In the genomic region with DNA sequence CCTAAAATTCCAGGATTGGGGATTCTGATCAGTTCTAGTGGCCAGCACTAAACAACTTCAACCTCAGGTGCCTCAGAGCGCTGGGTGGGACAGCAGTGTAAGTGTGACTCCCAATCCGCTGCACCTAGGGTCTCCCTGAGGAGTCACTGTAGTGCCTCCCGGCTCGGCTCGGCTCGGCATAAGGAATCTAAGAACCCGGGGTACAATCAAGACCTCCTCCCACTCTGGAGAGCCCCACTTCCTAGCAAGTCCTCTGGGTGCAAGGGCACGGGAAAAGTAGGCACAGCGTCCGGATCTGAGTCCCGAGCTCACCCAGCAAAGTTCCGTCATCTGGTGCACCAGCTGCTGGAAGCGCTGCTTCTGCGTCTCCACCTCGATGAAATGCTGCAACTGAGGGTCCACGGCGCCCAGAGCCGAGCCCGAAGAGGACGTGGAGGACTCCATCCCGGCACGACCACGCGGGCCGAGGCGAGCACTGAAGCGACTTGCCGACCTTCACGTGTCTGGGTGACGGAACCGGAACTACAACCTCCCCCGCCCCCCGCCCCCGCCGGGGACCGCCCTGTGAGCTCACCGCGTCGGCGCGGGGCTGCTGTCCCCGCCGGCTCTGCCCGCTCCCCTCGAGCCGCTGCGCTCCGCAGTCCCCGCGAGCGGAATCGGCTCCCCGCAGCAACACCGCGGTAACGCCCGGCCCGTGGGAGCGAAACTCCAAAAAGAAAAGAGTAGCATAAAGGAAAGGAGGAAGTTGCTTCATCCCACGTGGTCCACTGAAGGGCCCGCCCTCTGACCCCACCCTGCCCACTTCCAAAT, we compare ENCODE assay signal across 8 mouse cellular contexts. TPM values are rescaled to one million over a fixed set of nuclear protein-coding genes. Genes with fewer than 3 reads are reported as not detected.
DNase-seq lines count a peak whose midpoint lies in the region; ATAC-seq and TF ChIP-seq lines count a peak whose summit lies in the region.

TSS of gene Timm8a1 (minus strand) at position 721 of the 810 bp plus-strand sequence.

- 14% methylated on average over 49 of the region's 61 CpGs for WGBS in heart, embryonic 12.5 days
- 14% methylated on average over 52 of the region's 61 CpGs for WGBS in kidney, embryonic 16.5 days
- 10% methylated on average over 43 of the region's 61 CpGs for WGBS in liver, embryonic 14.5 days (ENCODE audit: insufficient replicate concordance)
- 21% methylated on average over 56 of the region's 61 CpGs for whole genome bisulfite sequencing in stomach, embryonic 15.5 days

- no peak for TF ChIP-seq CTCF in bone marrow macrophage, adult 2 months (IDR thresholded peaks at IDR 0.05; ENCODE audit: low read depth, low read length)
- TF ChIP-seq CTCF in liver, embryonic 14.5 days (IDR thresholded peaks at IDR 0.05; ENCODE audit: low read depth): no peak

- H3K27me3 ChIP-seq in heart, embryonic 12.5 days (replicated peaks): no peaks in the 10 kb centered on the region
- H3K27me3 ChIP-seq in kidney, embryonic 16.5 days (ENCODE audit: insufficient read depth, low read length): no peaks in the 10 kb centered on the region
- H3K27me3 ChIP-seq in liver, embryonic 14.5 days (ENCODE audit: control insufficient read depth, insufficient read depth, low read length): no peaks in the 10 kb centered on the region
- no peaks in the 10 kb centered on the region for H3K27me3 ChIP-seq in stomach, embryonic 15.5 days (replicated peaks)

- H3K4me2 ChIP-seq in heart, embryonic 12.5 days: peak within 1 kb of the TSS; percentile 68
- H3K4me2 ChIP-seq in kidney, embryonic 16.5 days (replicated peaks; ENCODE audit: low read depth, low read length): peak within 1 kb of the TSS; percentile 56
- peak within 1 kb of the TSS; percentile 74 for H3K4me2 ChIP-seq in liver, embryonic 14.5 days (ENCODE audit: low read depth)
- H3K4me2 ChIP-seq in stomach, embryonic 15.5 days: peak within 1 kb of the TSS; percentile 53

- TF ChIP-seq POLR2A in bone marrow macrophage, adult 2 months (IDR thresholded peaks at IDR 0.05; ENCODE audit: borderline replicate concordance, low read depth, low read length): no peak

- no peaks in the 10 kb centered on the region for H3K9me3 ChIP-seq in heart, embryonic 12.5 days (replicated peaks)
- H3K9me3 ChIP-seq in kidney, embryonic 16.5 days (ENCODE audit: low read length): no peaks in the 10 kb centered on the region
- H3K9me3 ChIP-seq in liver, embryonic 14.5 days (ENCODE audit: control insufficient read depth, low read length): no peaks in the 10 kb centered on the region
- no peaks in the 10 kb centered on the region for H3K9me3 ChIP-seq in stomach, embryonic 15.5 days

- DNase-seq in CD4-positive helper T cell, adult 2 months (ENCODE audit: low read depth, low spot score): peak; percentile 78
- peak; percentile 36 to 50 (median 45) for DNase-seq in liver, embryonic 14.5 days (ENCODE audit: low read depth in 3 of 3, low spot score in 3 of 3)
- DNase-seq in natural killer cell, adult 2 months (ENCODE audit: low spot score in 2 of 2): peak; percentile 55 to 63

- H3K4me1 ChIP-seq in bone marrow macrophage, adult 2 months (ENCODE audit: control insufficient read depth, insufficient read depth, low read length): 0 out of 2 replicates have a peak, but pooled peaks cover 2% of the 10 kb centered on the region
- 0 out of 2 replicates have a peak, but pooled peaks cover 3% of the 10 kb centered on the region for H3K4me1 ChIP-seq in heart, embryonic 12.5 days (replicated peaks)
- H3K4me1 ChIP-seq in kidney, embryonic 16.5 days (ENCODE audit: insufficient read depth, low read length): no peaks in the 10 kb centered on the region
- H3K4me1 ChIP-seq in liver, embryonic 14.5 days (replicated peaks; ENCODE audit: control insufficient read depth in 2 of 2, insufficient read depth in 2 of 2, low read length in 1 of 2): peaks cover 0 to 3% of the 10 kb centered on the region in 2 experiments; a peak in 3 of 4 replicates
- H3K4me1 ChIP-seq in stomach, embryonic 15.5 days: no peaks in the 10 kb centered on the region

- H3K4me3 ChIP-seq in bone marrow macrophage, adult 2 months (ENCODE audit: insufficient read depth, low read length): peak within 1 kb of the TSS; percentile 74
- H3K4me3 ChIP-seq in heart, embryonic 12.5 days: peak within 1 kb of the TSS; percentile 71
- H3K4me3 ChIP-seq in kidney, embryonic 16.5 days (ENCODE audit: low read length): peak within 1 kb of the TSS; percentile 65
- H3K4me3 ChIP-seq in liver, embryonic 14.5 days (ENCODE audit: insufficient read depth in 1 of 2, low read depth in 2 of 2, low read length in 2 of 2): peak within 1 kb of the TSS; percentile 69 to 95
- H3K4me3 ChIP-seq in stomach, embryonic 15.5 days (replicated peaks): peak within 1 kb of the TSS; percentile 54

- H3K9ac ChIP-seq in heart, embryonic 12.5 days: peak within 1 kb of the TSS; percentile 86
- H3K9ac ChIP-seq in kidney, embryonic 16.5 days (replicated peaks; ENCODE audit: low read length): peak within 1 kb of the TSS; percentile 70
- H3K9ac ChIP-seq in liver, embryonic 14.5 days (replicated peaks): peak within 1 kb of the TSS; percentile 73
- 0 out of 2 replicates have a peak within 1 kb of the TSS, but pooled peaks have one; percentile 44 for H3K9ac ChIP-seq in stomach, embryonic 15.5 days

- TF ChIP-seq EP300 in liver, embryonic 14.5 days (IDR thresholded peaks at IDR 0.05; ENCODE audit: low read depth): no peak

- ATAC-seq in erythroblast, adult 5-6 weeks (replicated peaks; ENCODE audit: low FRiP score, poor library complexity, severe bottlenecking): peak; percentile 80
- ATAC-seq in heart, embryonic 12.5 days (ENCODE audit: insufficient number of reproducible peaks, low FRiP score): peak; percentile 89
- ATAC-seq in kidney, embryonic 16.5 days (ENCODE audit: low FRiP score, low TSS enrichment): peak; percentile 93
- peak; percentile 90 for ATAC-seq in liver, embryonic 14.5 days (ENCODE audit: insufficient read depth)
- peak; percentile 91 for ATAC-seq in stomach, embryonic 15.5 days (ENCODE audit: insufficient read depth, low FRiP score, low read depth)

- 0 out of 2 replicates have a peak, but pooled peaks cover 1% of the 10 kb centered on the region for H3K36me3 ChIP-seq in heart, embryonic 12.5 days
- no peaks in the 10 kb centered on the region for H3K36me3 ChIP-seq in kidney, embryonic 16.5 days (ENCODE audit: insufficient read depth, low read length)
- no peaks in the 10 kb centered on the region for H3K36me3 ChIP-seq in liver, embryonic 14.5 days (replicated peaks; ENCODE audit: control insufficient read depth, insufficient read depth, low read depth)
- H3K36me3 ChIP-seq in stomach, embryonic 15.5 days: no peaks in the 10 kb centered on the region

- peak within 1 kb of the TSS; percentile 96 for H3K27ac ChIP-seq in bone marrow macrophage, adult 2 months (ENCODE audit: insufficient read depth, low read depth, low read length)
- H3K27ac ChIP-seq in heart, embryonic 12.5 days (ENCODE audit: poor library complexity, severe bottlenecking): peak within 1 kb of the TSS; percentile 83
- H3K27ac ChIP-seq in kidney, embryonic 16.5 days (ENCODE audit: low read length): peak within 1 kb of the TSS; percentile 87
- peak within 1 kb of the TSS; percentile 65 for H3K27ac ChIP-seq in liver, embryonic 14.5 days
- H3K27ac ChIP-seq in stomach, embryonic 15.5 days: peak within 1 kb of the TSS; percentile 90

RNA-seq across cellular contexts. Expression of gene Timm8a1, which starts in this region (rescaled TPM):
- 6.9 and 7.4 TPM in 2 replicates for polyA plus RNA-seq in bone marrow macrophage, adult 2 months (2012; ENCODE audit: insufficient read depth, insufficient read length, missing spikeins)
- total RNA-seq in erythroblast, adult 5-6 weeks (2015; ENCODE audit: low replicate concordance): 13.6 and 29.4 TPM in 2 replicates
- total RNA-seq in erythroblast, adult 5-6 weeks (2017; ENCODE audit: low replicate concordance): 10.9 and 15.2 TPM in 2 replicates
- polyA plus RNA-seq in heart, embryonic 12.5 days (2016; fragmentation: Nextera tagmentation; extraction: Ambion mirVana): 75.0 and 76.1 TPM in 2 replicates
- polyA plus RNA-seq in kidney, embryonic 16.5 days (2015; fragmentation: Nextera tagmentation; extraction: Ambion mirVana): 83.4 and 95.3 TPM in 2 replicates
- polyA plus RNA-seq in liver, embryonic 14.5 days (2012; rRNA removed): 10.1 and 18.7 TPM in 2 replicates
- 92.5 and 92.8 TPM in 2 replicates for polyA plus RNA-seq in liver, embryonic 14.5 days (2014; fragmentation: Nextera tagmentation; extraction: Ambion mirVana)
- polyA plus RNA-seq in stomach, embryonic 15.5 days (2015; fragmentation: Nextera tagmentation; extraction: Ambion mirVana): 90.9 and 105 TPM in 2 replicates

Comparison
In these comparisons a context has a peak if more than half of its experiments do, and no peak if none do; other contexts are left out.
1. Peak in every context shown above with its lines: DNase-seq, ATAC-seq, H3K4me3 ChIP-seq and H3K27ac ChIP-seq.